Mouse (Mus musculus) lung, postnatal 0 days (tissue): ENCODE measurements around the gene Akt1.

Experiments used
- CTCF ChIP-seq: IDR thresholded peaks from 2 replicates; pipeline ENCODE4 v1.5.1; 2016; ENCODE audit warnings: antibody characterized with exemption, mild to moderate bottlenecking
- EP300 ChIP-seq: IDR thresholded peaks from 2 replicates; pipeline ENCODE4 v1.6.1; 2016; ENCODE audit warnings: antibody characterized with exemption, mild to moderate bottlenecking, control low read depth

DNA sequence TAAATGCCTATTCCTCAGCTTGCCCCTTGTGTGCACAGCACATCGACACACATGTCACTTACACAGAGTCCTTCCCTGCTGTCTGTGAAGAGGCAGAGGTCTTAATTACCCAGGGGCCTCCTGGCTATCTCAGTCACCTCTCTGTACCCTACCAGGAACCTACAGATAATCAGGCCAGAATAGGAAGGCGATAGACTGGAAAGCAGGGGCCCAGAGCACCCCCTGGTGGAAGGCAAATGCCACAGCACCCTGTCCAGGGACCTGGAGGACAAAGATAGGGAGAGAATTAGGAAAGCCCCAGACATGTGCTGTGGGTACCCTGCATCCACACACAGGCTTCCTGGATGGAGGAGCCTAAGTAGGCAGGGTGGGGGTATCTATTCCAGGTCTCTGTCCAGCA is 50.9 kb downstream of the Akt1 start:
- TF ChIP-seq CTCF, result peak; percentile 91
- TF ChIP-seq EP300, result no peak
